Mouse (Mus musculus): ENCODE measurements around the gene Olfr577. TPM values are rescaled to one million over a fixed set of nuclear protein-coding genes. Genes with fewer than 3 reads are reported as not detected.

Gene Olfr577
- not detected for total RNA-seq (2021)
- long read RNA-seq, experiment 1, result 0 reads
- long read RNA-seq, experiment 2, result 0 reads

GRCm38 (mm10) chr7:102975843-102976242 lies at the start of gene Olfr577:
Gene Olfr577, minus strand, starts transcription at chr7:102975943.
- no peak for TF ChIP-seq CTCF (IDR thresholded peaks at IDR 0.05)
- no peak within 1 kb of the TSS for H3K4me3 ChIP-seq
- intact Hi-C loops (cut with DNase I), result no loop called here
- no peak within 1 kb of the TSS for H3K27ac ChIP-seq
- DNase-seq (ENCODE audit: extremely low spot score in 1 of 2, low spot score in 2 of 2), result no peak

GRCm38 (mm10) chr7:102989224-102989623 lies 13.5 kb upstream of the Olfr577 start, which contains the start of gene Olfr578:
Gene Olfr578, minus strand, starts transcription at chr7:102989324.
- no peak for TF ChIP-seq CTCF (IDR thresholded peaks at IDR 0.05)
- Histone ChIP-seq H3K4me3 (no peak within 1 kb of the TSS), H3K27ac (no peak within 1 kb of the TSS)
- no peak for DNase-seq (ENCODE audit: extremely low spot score in 1 of 2, low spot score in 2 of 2)
- intact Hi-C loops (cut with DNase I), result no loop called here

GRCm38 (mm10) chr7:102974399-102974798 lies 1.3 kb downstream of the Olfr577 start:
- Histone ChIP-seq H3K4me3 (no peak overlapping the region), H3K27ac (no peak overlapping the region)
- intact Hi-C loops (cut with DNase I), result no loop called here
- TF ChIP-seq CTCF (IDR thresholded peaks at IDR 0.05), result no peak
- no peak for DNase-seq (ENCODE audit: extremely low spot score in 1 of 2, low spot score in 2 of 2)

GRCm38 (mm10) chr7:102962360-102962759 lies 13.4 kb downstream of the Olfr577 start, which contains the start of gene Olfr576:
Gene Olfr576, plus strand, starts transcription at chr7:102962660.
- Histone ChIP-seq H3K27ac (no peak within 1 kb of the TSS), H3K4me3 (no peak within 1 kb of the TSS)
- no peak for DNase-seq (ENCODE audit: extremely low spot score in 1 of 2, low spot score in 2 of 2)
- no peak for TF ChIP-seq CTCF (IDR thresholded peaks at IDR 0.05)
- intact Hi-C loops (cut with DNase I), result no loop called here

- H3K27ac ChIP-seq, result no peak within 1 kb of the TSS
- DNase-seq (ENCODE audit: extremely low spot score in 1 of 2, low spot score in 2 of 2), result no peak
- intact Hi-C loops (cut with DNase I), result no loop called here
- no peak for TF ChIP-seq CTCF (IDR thresholded peaks at IDR 0.05)
- no peak within 1 kb of the TSS for H3K4me3 ChIP-seq
These were observed 17.1 kb downstream of the Olfr577 start, which contains the start of gene Olfr575 for GRCm38 (mm10) chr7:102958593-102958992. Gene Olfr575, minus strand, starts transcription at chr7:102958775.

GRCm38 (mm10) chr7:102958137-102958536 lies 17.6 kb downstream of the Olfr577 start:
- H3K27ac ChIP-seq, result no peak overlapping the region
- intact Hi-C loops (cut with DNase I), result no loop called here
- H3K4me3 ChIP-seq, result no peak overlapping the region
- DNase-seq (ENCODE audit: extremely low spot score in 1 of 2, low spot score in 2 of 2), result no peak
- TF ChIP-seq CTCF (IDR thresholded peaks at IDR 0.05), result no peak

GRCm38 (mm10) chr7:102950732-102951131 lies 25.0 kb downstream of the Olfr577 start:
- DNase-seq (ENCODE audit: extremely low spot score in 1 of 2, low spot score in 2 of 2), result no peak
- H3K27ac ChIP-seq, result no peak overlapping the region
- TF ChIP-seq CTCF (IDR thresholded peaks at IDR 0.05), result no peak
- H3K4me3 ChIP-seq, result no peak overlapping the region
- intact Hi-C loops (cut with DNase I), result no loop called here

- no peak for TF ChIP-seq CTCF (IDR thresholded peaks at IDR 0.05)
- H3K4me3 ChIP-seq, result no peak within 1 kb of the TSS
- intact Hi-C loops (cut with DNase I), result no loop called here
- no peak for DNase-seq (ENCODE audit: extremely low spot score in 1 of 2, low spot score in 2 of 2)
- H3K27ac ChIP-seq, result no peak within 1 kb of the TSS
These were observed 27.6 kb downstream of the Olfr577 start, which contains the start of gene Olfr574 for GRCm38 (mm10) chr7:102948167-102948566. Gene Olfr574, plus strand, starts transcription at chr7:102948467.

GRCm38 (mm10) chr7:102943417-102943816 lies 32.3 kb downstream of the Olfr577 start:
- no peak overlapping the region for H3K27ac ChIP-seq
- no peak overlapping the region for H3K4me3 ChIP-seq
- intact Hi-C loops (cut with DNase I), result no loop called here
- no peak for DNase-seq (ENCODE audit: extremely low spot score in 1 of 2, low spot score in 2 of 2)
- TF ChIP-seq CTCF (IDR thresholded peaks at IDR 0.05), result no peak

- no peak within 1 kb of the TSS for H3K27ac ChIP-seq
- no peak within 1 kb of the TSS for H3K4me3 ChIP-seq
- intact Hi-C loops (cut with DNase I), result no loop called here
- DNase-seq (ENCODE audit: extremely low spot score in 1 of 2, low spot score in 2 of 2), result no peak
- no peak for TF ChIP-seq CTCF (IDR thresholded peaks at IDR 0.05)
These were observed 33.3 kb downstream of the Olfr577 start, which contains the start of gene Olfr573-ps1 for GRCm38 (mm10) chr7:102942475-102942874. Gene Olfr573-ps1, minus strand, starts transcription at chr7:102942575.

GRCm38 (mm10) chr7:102927105-102927504 lies 48.6 kb downstream of the Olfr577 start:
- TF ChIP-seq CTCF (IDR thresholded peaks at IDR 0.05), result no peak
- intact Hi-C loops (cut with DNase I), result no loop called here
- no peak for DNase-seq (ENCODE audit: extremely low spot score in 1 of 2, low spot score in 2 of 2)
- no peak overlapping the region for H3K27ac ChIP-seq
- no peak overlapping the region for H3K4me3 ChIP-seq

GRCm38 (mm10) chr7:102924109-102924508 lies 51.6 kb downstream of the Olfr577 start, which contains the start of gene Olfr572:
Gene Olfr572, plus strand, starts transcription at chr7:102924409.
- Histone ChIP-seq H3K27ac (no peak within 1 kb of the TSS), H3K4me3 (no peak within 1 kb of the TSS)
- no peak for TF ChIP-seq CTCF (IDR thresholded peaks at IDR 0.05)
- intact Hi-C loops (cut with DNase I), result no loop called here
- no peak for DNase-seq (ENCODE audit: extremely low spot score in 1 of 2, low spot score in 2 of 2)

Other genes with a start within 250 kb of the Olfr577 start
- not detected for gene Olfr559, start 248.5 kb downstream of the Olfr577 start, total RNA-seq (2021)
- under 1 TPM in 1 of 2 experiments, not detected in 1; 0.16 TPM for gene Olfr560, start 216.6 kb downstream of the Olfr577 start, total RNA-seq (2021)
- gene Olfr78, start 216.5 kb downstream of the Olfr577 start, total RNA-seq (2021), result 1 to 10 TPM in 1 of 2 experiments, under 1 TPM in 1; 0.88 to 1.0 TPM
- not detected for gene Olfr561, start 204.7 kb downstream of the Olfr577 start, total RNA-seq (2021)
- gene Olfr564, start 172.5 kb downstream of the Olfr577 start, total RNA-seq (2021), result not detected
- gene Olfr566, start 117.2 kb downstream of the Olfr577 start, total RNA-seq (2021), result not detected
- gene Olfr568, start 98.8 kb downstream of the Olfr577 start, total RNA-seq (2021), result not detected
- not detected for gene Olfr569, start 85.1 kb downstream of the Olfr577 start, total RNA-seq (2021)
- not detected for gene Olfr570, start 81.4 kb downstream of the Olfr577 start, total RNA-seq (2021)
- gene Olfr571, start 58.4 kb downstream of the Olfr577 start, total RNA-seq (2021), result not detected
- gene Olfr572, start 51.5 kb downstream of the Olfr577 start, total RNA-seq (2021), result not detected
- not detected for gene Olfr573-ps1, start 33.4 kb downstream of the Olfr577 start, total RNA-seq (2021)
- gene Olfr574, start 27.5 kb downstream of the Olfr577 start, total RNA-seq (2021), result not detected
- not detected for gene Olfr575, start 17.2 kb downstream of the Olfr577 start, total RNA-seq (2021)
- gene Olfr576, start 13.3 kb downstream of the Olfr577 start, total RNA-seq (2021), result not detected
- not detected for gene Olfr578, start 13.4 kb upstream of the Olfr577 start, total RNA-seq (2021)
- gene Olfr582, start 62.1 kb upstream of the Olfr577 start, total RNA-seq (2021), result not detected
- gene Olfr583, start 75.4 kb upstream of the Olfr577 start, total RNA-seq (2021), result not detected
- gene Olfr584, start 105.9 kb upstream of the Olfr577 start, total RNA-seq (2021), result not detected
- not detected for gene Olfr585, start 121.8 kb upstream of the Olfr577 start, total RNA-seq (2021)
- not detected for gene Olfr586, start 149.7 kb upstream of the Olfr577 start, total RNA-seq (2021)
- gene Olfr588-ps1, start 164.9 kb upstream of the Olfr577 start, total RNA-seq (2021), result not detected
- gene Olfr589, start 180.4 kb upstream of the Olfr577 start, total RNA-seq (2021), result not detected
- gene Olfr591, start 202.4 kb upstream of the Olfr577 start, total RNA-seq (2021), result not detected
- gene Olfr592, start 208.9 kb upstream of the Olfr577 start, total RNA-seq (2021), result not detected
- not detected for gene Olfr593, start 235.9 kb upstream of the Olfr577 start, total RNA-seq (2021)
- gene Olfr594, start 241.1 kb upstream of the Olfr577 start, total RNA-seq (2021), result not detected

All from left cerebral cortex, adult 2 months (tissue).